Mouse (Mus musculus) neural tube, embryonic 11.5 days (tissue): ENCODE results near the gene Lrcol1. TPM values are rescaled to one million over a fixed set of nuclear protein-coding genes. Genes with fewer than 3 reads are reported as not detected.

Source experiments
- ATAC-seq: fragments of 200-750 bp; cut with Nextera tagmentation; 2 replicates; pipeline ENCODE4 v1.8.0; 2017; ENCODE audit warnings: moderate number of reproducible peaks, mild to moderate bottlenecking, moderate TSS enrichment, moderate library complexity; ENCODE audit not compliant: insufficient read depth, low FRiP score, low TSS enrichment
- DNase-seq: peaks from one replicate; pipeline ENCODE4 v3.0.0-alpha.2; 2015; ENCODE audit warnings: low spot score
- H3K27ac ChIP-seq: fragments of 300-500 bp; sonication (generic); 2 replicates; pipeline ENCODE4 v1.5.1; 2014; ENCODE audit warnings: low read depth, mild to moderate bottlenecking, low read length
- H3K27me3 ChIP-seq: fragments of 300-500 bp; sonication (generic); 2 replicates; pipeline ENCODE4 v1.6.1; 2014; ENCODE audit warnings: mild to moderate bottlenecking, low read length, mixed read lengths; ENCODE audit not compliant: control insufficient read depth, insufficient read depth
- H3K36me3 ChIP-seq: fragments of 300-500 bp; sonication (generic); 2 replicates; pipeline ENCODE4 v1.6.1; 2014; ENCODE audit warnings: mild to moderate bottlenecking, low read length, moderate library complexity, mixed read lengths; ENCODE audit not compliant: control insufficient read depth, insufficient read depth
- H3K4me1 ChIP-seq: fragments of 300-500 bp; sonication (generic); 2 replicates; pipeline ENCODE4 v1.6.1; 2014; ENCODE audit warnings: low read length, mixed read lengths; ENCODE audit not compliant: control insufficient read depth, insufficient read depth
- H3K4me2 ChIP-seq: fragments of 300-500 bp; sonication (generic); 2 replicates; pipeline ENCODE4 v1.6.1; 2014; ENCODE audit warnings: low read depth, mild to moderate bottlenecking, moderate library complexity
- H3K4me3 ChIP-seq: fragments of 300-500 bp; sonication (generic); 2 replicates; pipeline ENCODE4 v1.5.1; 2014; ENCODE audit warnings: low read depth, low read length
- H3K9ac ChIP-seq: fragments of 300-500 bp; sonication (generic); 2 replicates; pipeline ENCODE4 v1.6.1; 2014; ENCODE audit warnings: mild to moderate bottlenecking, low read length
- H3K9me3 ChIP-seq: fragments of 300-500 bp; sonication (generic); 2 replicates; pipeline ENCODE4 v1.6.1; 2016; ENCODE audit warnings: low read length; ENCODE audit not compliant: control insufficient read depth
- WGBS: fragments of 180-500 bp; shearing (Covaris S2); extraction: QIAGEN DNeasy Blood & Tissue Kit; methylation state at CpG from one replicate; pipeline ENCODE4 v1.1.7; 2014; 5-methylcytosine and 5-hydroxymethylcytosine counted together
- polyA plus RNA-seq: library from polyadenylated mRNA; unstranded; fragments of >200 nt; fragmentation: Nextera tagmentation; extraction: Ambion mirVana; gene quantifications from 2 replicates; pipeline ENCODE4 v1.2.1, GENCODE M21; 2014

Lrcol1 gene
- polyA plus RNA-seq, 1 experiment from 2014 or later = not detected

DNA sequence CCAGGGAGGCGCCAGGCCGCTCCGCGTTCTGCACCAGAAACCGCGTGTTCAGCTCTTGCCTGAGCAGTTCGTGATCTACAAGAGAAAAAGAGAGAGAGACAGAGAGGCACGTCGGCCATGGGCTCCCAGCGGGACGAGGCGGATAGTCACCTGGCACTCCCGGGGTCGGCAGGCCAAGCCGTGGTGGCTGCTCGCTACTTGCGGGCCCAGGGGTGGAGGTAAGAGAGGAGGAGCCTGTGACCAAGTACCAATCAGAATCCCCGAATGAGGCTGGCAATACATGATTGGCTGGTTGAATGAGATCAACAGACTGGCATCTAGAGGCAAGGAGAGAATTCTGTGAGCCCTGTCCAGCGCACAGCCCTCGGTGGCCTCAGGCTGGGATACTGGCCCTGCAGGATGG lies 33.7 kb downstream of the Lrcol1 start:
- Histone ChIP-seq H3K4me3 (no peak overlapping the region), H3K27ac (no peak overlapping the region), H3K9ac (peak overlapping the region; percentile 6; the same call in 1 of the 2 replicates), H3K36me3 (peaks cover 27% of the 10 kb centered on the region), H3K9me3 (no peaks in the 10 kb centered on the region), H3K27me3 (no peaks in the 10 kb centered on the region), H3K4me2 (peak overlapping the region; percentile 14; the same call in 1 of the 2 replicates), H3K4me1 (0 out of 2 replicates have a peak, but pooled peaks cover 5% of the 10 kb centered on the region)
- ATAC-seq (peak; percentile 39; the same call in 1 of the 2 replicates), DNase-seq (no peak)
- 21% methylated on average over 20 of the region's 20 CpGs for WGBS

DNA sequence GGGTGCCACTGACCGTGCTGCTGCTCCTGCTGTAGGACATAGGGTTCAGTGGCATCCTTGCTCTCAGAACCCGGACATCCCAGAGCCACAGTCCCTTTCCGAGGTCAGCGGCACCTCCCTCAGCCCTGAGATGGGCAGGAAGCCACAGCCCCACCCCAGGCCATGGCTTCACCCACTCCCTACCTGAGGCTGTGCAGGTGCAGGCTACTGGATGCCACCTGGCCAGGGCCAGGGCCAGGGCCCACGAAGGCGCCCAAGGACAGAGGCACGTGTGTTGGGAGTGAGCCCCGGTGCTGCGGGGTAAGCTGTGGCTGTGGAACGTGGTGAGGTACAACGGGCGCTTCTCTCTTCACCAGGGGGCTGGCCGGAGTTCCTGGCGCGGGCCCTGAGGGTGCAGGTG lies 34.6 kb downstream of the Lrcol1 start:
- no peak overlapping the region for H3K4me3 ChIP-seq
- no peak overlapping the region for H3K27ac ChIP-seq
- 0 out of 2 replicates have a peak, but pooled peaks cover 5% of the 10 kb centered on the region for H3K4me1 ChIP-seq
- ATAC-seq (no peak), DNase-seq (no peak)
- H3K9ac ChIP-seq = no peak overlapping the region
- no peaks in the 10 kb centered on the region for H3K27me3 ChIP-seq
- peaks cover 27% of the 10 kb centered on the region for H3K36me3 ChIP-seq
- H3K4me2 ChIP-seq = no peak overlapping the region
- WGBS = 90% methylated on average over 15 of the region's 15 CpGs
- no peaks in the 10 kb centered on the region for H3K9me3 ChIP-seq

DNA sequence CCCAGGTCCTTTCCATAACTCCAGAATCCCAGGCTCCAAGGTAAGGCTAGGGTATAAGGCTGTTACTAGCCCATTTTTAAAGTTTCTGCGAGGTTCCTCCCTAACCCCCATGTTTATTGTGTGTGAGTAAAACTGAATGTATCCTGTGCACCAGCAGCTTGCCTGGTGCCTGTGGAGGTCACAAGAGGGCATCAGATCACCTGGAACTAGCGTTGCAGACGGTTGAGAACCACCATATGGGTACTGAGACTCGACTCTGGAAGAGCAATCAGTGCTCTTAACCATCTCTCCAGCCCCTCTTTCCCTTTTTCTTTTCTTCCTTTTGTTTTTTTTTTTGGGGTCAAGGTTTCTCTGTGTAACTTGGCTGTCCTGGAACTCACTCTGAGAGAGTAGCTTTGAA lies 35.3 kb downstream of the Lrcol1 start:
- Histone ChIP-seq H3K4me1 (0 out of 2 replicates have a peak, but pooled peaks cover 5% of the 10 kb centered on the region), H3K9ac (no peak overlapping the region), H3K9me3 (no peaks in the 10 kb centered on the region), H3K27ac (no peak overlapping the region), H3K4me2 (no peak overlapping the region), H3K36me3 (peaks cover 25% of the 10 kb centered on the region), H3K4me3 (no peak overlapping the region), H3K27me3 (no peaks in the 10 kb centered on the region)
- ATAC-seq (no peak), DNase-seq (no peak)
- WGBS = 84% methylated on average over 4 of the region's 4 CpGs

DNA sequence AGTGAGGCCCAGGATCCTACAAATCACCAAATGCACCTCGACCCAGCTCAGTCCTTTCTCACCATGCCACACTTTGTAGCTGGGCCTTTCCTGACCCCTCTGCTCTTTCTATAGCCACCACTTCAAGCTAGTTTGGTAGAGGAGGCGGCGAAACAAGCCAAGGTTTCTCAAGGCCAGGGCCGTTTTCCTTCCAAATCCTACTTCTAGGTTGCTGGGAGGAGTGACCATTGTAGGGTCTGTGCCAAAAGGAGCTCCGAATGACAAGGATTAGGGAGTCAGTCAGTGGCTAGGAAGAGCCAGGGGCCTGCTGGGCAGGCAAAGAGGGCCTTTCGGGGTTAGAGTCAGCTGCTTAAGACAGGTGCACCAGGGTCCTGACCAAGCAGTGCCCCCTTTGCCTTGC lies 40.0 kb downstream of the Lrcol1 start:
- H3K9ac ChIP-seq = no peak overlapping the region
- H3K36me3 ChIP-seq = peaks cover under 1% of the 10 kb centered on the region; the same call in 1 of the 2 replicates
- H3K9me3 ChIP-seq = no peaks in the 10 kb centered on the region
- DNase-seq (no peak), ATAC-seq (no peak)
- H3K27me3 ChIP-seq = 0 out of 2 replicates have a peak, but pooled peaks cover 3% of the 10 kb centered on the region
- peak overlapping the region; percentile 68; the same call in 1 of the 2 replicates for H3K4me2 ChIP-seq
- H3K4me1 ChIP-seq = peaks cover 11% of the 10 kb centered on the region; the same call in 1 of the 2 replicates
- no peak overlapping the region; the same call in 1 of the 2 replicates for H3K4me3 ChIP-seq
- H3K27ac ChIP-seq = no peak overlapping the region
- WGBS = 80% methylated on average over 6 of the region's 6 CpGs

DNA sequence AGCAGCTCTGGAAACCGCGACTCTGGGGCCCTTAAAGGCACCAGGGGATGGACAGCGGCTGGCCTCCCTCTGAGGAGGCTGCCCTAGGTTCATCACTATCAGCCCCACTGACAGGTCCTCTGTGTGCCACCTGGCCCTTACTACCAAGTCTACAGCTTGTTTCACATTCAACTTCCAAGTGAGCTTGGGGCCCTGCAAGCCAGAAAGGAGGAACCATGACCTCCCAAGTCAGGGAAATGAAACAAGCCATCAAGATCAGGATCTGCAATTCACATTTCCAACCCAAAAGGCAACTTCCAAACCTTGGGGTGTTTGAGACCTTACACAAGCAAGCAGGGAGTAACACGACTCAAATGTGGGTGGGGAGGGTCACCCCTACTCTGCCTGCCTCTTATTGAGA lies 40.7 kb downstream of the Lrcol1 start:
- H3K4me3 ChIP-seq = peak overlapping the region; percentile 68
- WGBS = 61% methylated on average over 4 of the region's 4 CpGs
- H3K9me3 ChIP-seq = no peaks in the 10 kb centered on the region
- H3K36me3 ChIP-seq = no peaks in the 10 kb centered on the region
- peaks cover 11% of the 10 kb centered on the region; the same call in 1 of the 2 replicates for H3K4me1 ChIP-seq
- no peak for ATAC-seq
- no peak overlapping the region for H3K9ac ChIP-seq
- 0 out of 2 replicates have a peak, but pooled peaks cover 3% of the 10 kb centered on the region for H3K27me3 ChIP-seq
- no peak for DNase-seq
- peak overlapping the region; percentile 68 for H3K4me2 ChIP-seq
- H3K27ac ChIP-seq = no peak overlapping the region

DNA sequence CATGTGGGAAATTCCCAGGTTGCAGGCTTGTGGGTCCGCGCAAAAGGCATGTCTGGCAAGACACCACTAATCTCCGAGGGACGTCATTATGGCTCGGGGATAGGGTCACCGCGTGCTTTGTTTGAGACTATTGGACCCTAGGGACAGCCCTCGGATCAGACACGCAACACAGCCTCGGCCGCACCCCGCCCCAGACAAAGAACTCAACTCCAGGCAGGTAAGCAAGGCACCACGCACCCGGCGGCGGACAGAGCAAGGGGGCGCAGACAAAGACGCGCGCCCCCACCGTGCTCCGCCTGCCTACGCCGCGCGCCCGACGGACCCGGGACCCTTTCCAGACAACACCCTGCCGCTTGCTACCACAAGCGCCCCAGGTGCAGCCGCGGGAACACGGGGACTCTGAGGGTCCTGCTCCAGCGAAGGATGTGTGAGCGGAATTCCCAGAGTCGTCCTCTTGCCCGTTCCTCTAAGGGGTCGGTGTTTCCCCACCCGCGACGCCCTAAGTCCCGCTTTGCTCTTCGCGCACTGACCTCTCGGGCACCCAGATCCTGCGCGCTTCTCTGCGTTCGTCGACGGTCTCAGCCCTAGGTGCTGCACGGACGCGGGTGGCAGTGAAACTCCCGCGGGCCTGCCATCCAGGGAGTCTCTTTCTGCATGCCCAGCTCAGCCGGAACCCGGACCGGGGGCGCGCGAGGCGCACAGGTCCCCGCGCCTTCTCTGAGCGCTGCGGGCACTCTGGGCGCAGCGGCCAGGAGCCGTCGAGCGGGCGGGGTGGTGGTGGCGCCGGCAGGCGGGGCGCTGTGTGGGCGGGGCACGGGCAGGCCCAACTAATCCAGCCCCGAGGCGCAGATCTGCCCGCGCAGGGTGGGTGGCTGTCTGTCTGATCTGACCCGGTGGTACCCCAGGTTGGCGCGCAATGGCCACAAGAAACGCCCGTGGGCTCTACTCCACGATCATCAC lies 42.1 kb downstream of the Lrcol1 start:
- Histone ChIP-seq H3K4me2 (peak overlapping the region; percentile 68), H3K4me3 (peak overlapping the region; percentile 68), H3K4me1 (peaks cover 11% of the 10 kb centered on the region; the same call in 1 of the 2 replicates), H3K9ac (peak overlapping the region; percentile 71), H3K27me3 (0 out of 2 replicates have a peak, but pooled peaks cover 3% of the 10 kb centered on the region), H3K27ac (peak overlapping the region; percentile 40; the same call in 1 of the 2 replicates), H3K36me3 (no peaks in the 10 kb centered on the region), H3K9me3 (no peaks in the 10 kb centered on the region)
- DNase-seq (peak; percentile 84), ATAC-seq (peak; percentile 88)
- WGBS = under 1% methylated on average over 88 of the region's 90 CpGs

DNA sequence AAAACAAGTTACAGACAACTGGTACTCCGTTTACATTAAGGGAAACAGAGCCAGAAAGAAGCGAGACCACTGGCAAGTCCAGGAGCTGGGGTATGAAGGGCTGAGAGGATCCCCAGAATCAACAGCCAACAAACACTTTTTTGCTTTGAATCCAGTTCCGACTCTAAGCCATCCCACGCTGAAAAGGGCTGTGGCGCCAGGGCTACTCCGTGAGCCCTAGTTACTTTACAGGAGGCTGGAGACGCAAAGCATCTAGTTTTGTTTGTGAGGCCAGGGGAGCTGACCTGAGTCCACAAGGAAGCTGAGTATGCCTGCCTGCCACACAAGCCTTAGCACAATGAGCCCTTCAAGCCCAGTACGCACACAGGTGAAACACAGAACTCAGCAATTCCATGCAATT lies 42.8 kb downstream of the Lrcol1 start:
- Histone ChIP-seq H3K9ac (peak overlapping the region; percentile 41), H3K4me1 (peaks cover 11% of the 10 kb centered on the region; the same call in 1 of the 2 replicates), H3K27ac (no peak overlapping the region), H3K9me3 (no peaks in the 10 kb centered on the region), H3K36me3 (no peaks in the 10 kb centered on the region), H3K4me3 (peak overlapping the region; percentile 68), H3K4me2 (peak overlapping the region; percentile 68), H3K27me3 (0 out of 2 replicates have a peak, but pooled peaks cover 3% of the 10 kb centered on the region)
- 21% methylated on average over 8 of the region's 8 CpGs for WGBS
- no peak for DNase-seq
- no peak for ATAC-seq

DNA sequence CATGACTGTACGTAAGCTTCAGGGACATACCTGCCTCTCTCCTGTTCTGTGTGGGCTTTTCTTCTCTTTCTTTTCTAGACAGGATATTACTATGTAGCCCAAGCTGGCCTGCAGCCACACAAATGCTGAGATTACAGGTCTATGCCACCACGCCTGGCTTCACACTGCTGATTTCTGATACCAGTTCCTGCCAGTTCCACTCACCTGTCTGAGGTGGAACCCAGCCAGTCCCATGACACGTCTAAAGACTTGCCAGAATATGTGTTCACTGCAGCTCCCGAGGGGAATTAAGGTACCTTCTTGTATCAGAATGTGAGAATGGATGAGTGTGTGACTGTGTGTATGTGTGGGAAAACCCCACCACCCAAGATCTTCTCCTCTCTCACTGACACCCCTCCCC lies 46.1 kb downstream of the Lrcol1 start:
- Histone ChIP-seq H3K4me1 (peaks cover 5% of the 10 kb centered on the region; the same call in 1 of the 2 replicates), H3K9ac (no peak overlapping the region), H3K4me3 (no peak overlapping the region), H3K27me3 (0 out of 2 replicates have a peak, but pooled peaks cover 3% of the 10 kb centered on the region), H3K27ac (no peak overlapping the region), H3K4me2 (no peak overlapping the region), H3K36me3 (no peaks in the 10 kb centered on the region), H3K9me3 (no peaks in the 10 kb centered on the region)
- WGBS = 85% methylated on average over 4 of the region's 4 CpGs
- ATAC-seq = no peak
- DNase-seq = no peak
